Mouse (Mus musculus) embryo, embryonic 10 days (tissue): ENCODE data around the gene Tmem242.
A peak's percentile ranks its signal among the peaks of the same experiment; 100 is the strongest.

ENCODE experiments used
- DNase-seq: peaks from one replicate; pipeline ENCODE4 v3.0.0-alpha.2; 2015; ENCODE audit warnings: low spot score

Tmem242 gene

DNA sequence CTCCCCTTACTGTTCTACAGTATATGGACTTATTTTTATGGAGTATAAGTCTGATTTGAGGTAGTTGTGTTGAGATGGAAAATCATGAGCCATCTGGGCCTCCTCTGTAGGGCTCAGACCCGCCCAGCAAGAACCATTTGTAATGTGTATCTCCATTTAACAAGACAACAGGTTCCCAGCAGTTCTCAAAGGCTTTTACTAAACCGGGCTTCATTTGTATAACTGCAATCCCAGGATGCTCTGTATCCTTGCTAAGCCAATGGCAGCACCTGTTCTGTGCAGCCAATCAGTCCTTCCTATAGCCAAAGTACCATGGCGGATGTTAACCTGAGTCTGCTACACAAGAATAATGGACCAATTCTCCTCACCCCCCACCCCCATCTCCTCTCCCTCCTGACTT, 23.5 kb downstream of the Tmem242 start:
- no peak for DNase-seq

DNA sequence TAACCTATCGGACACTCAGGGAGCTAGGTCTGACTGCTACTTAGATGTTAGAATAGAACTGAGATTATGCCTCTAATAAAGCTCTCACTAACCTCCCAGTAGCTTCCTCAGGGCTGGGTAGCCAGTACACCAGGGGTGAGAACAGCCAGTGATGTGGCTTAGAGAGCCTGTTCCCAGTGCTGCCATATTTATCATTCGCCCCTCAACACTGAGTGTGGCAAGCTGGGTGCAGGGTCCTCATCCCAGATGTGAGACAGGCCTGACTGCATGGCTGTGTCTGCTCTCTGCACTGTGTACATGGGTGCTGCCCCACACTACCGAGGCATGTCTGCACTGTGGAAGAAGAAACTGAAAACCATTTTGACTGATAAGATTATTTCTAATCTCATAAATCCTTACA, 26.0 kb downstream of the Tmem242 start:
- DNase-seq, result no peak

DNA sequence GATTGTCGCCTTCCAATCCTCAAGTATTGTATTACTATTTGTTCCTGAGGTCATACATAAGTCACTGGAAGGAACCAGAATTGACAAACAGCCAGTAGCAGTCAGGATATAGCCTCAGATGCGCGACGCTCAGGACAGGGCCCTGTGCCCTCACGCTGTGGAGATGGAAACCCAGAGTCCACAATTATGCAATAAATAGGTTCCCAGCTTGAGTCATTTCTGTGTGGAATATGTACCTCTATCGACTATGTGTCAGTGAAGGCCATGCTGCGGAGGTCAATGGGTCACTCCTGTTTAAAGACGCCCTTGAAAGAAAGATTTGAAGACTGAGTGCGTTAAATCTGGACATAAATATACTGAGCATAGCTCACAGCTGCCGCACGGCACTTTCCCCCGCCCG, 26.7 kb downstream of the Tmem242 start:
- DNase-seq, result no peak

DNA sequence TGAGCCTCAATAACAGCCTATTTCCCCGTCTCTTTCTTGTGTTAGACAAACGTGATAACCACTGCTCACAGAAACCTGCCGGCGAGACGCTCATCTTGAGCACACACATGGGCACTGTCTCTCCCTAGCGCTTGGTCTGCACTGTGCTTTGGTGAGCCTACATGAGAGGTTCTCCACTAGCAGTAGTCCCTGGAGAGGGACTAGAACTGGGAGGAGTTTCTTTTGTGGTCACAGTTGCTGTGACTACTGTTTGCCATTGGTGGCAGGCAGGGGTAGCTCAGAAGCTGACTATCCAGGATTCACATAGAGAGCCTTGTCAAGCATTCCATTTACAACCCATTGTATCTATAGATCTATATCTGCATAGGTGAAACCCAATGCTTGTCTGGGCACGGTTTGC, 27.3 kb downstream of the Tmem242 start:
- DNase-seq, result no peak

DNA sequence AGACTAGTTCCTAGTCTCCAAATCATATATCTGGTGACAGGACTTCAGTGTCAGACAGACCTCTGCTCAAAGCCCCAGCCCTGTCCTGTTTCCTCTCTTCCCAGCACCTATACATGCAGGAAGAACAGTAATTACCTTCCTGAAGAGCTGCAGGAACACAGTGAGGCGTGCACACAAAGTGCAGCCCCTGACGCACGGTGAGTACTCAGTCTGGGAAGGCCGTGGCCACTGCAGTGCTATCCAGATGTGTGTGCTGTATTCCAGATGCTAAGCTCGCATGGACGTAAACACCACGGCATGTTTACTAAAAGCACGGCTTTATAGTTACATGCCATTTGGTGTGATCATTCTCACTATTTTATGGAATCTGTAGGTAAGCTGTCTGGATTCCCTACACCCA, 27.8 kb downstream of the Tmem242 start:
- no peak for DNase-seq

DNA sequence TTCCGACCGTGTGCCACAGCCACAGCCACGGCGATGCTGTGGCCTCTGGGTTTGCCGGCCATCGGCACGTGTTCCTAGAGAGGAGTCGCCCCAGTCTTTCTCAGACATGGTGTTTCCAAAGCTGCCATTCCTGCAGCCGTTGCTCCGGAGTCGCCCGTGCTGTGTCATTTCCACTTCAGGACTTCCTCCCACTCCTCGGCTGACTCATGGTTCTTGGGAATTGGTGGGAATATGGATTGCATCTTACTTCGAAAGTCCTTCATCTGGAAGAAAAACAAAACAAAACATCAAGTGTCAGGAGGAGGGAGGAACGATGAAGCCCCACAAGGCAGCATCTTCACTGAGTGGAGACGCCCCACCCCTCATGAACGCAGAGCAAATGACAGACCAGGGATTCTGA, 28.9 kb downstream of the Tmem242 start:
- no peak for DNase-seq

DNA sequence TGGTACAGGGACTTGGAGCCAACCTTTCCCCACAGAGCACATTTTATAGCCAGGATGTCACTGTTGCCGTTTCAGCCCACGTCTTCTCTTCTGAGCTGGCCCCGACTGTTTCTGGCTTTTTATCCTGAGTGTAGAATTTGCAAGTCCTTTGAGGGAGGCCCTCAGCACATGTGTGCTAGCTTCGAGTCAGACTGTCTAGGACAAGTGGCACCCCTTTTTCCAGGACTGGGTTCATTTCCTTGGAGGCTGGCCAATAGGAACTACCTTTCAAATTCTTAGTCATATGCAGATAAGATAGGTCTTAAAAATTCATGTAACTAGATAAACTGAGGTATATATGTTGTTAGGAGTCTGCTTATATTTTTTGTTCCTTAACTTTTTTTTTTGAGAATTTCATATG, 29.7 kb downstream of the Tmem242 start:
- no peak for DNase-seq

DNA sequence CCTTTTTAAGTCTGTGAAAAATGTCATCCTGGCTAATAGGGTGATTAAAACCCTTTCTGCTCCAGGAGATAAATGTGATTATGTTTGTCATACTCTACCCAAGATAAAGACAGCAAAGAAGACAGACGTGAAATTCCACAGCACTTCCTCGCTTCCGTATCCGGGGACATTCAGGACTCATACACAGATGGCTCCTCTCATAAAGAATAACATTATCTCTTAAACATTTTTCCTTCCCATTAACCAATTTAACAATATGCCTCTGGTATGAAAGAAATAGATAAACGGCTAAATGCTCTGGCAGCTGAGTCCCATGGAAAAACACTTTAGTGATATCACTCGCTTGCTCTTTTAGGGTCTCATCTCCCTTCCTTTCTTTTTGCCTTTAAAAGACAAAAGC, 33.0 kb downstream of the Tmem242 start:
- no peak for DNase-seq

DNA sequence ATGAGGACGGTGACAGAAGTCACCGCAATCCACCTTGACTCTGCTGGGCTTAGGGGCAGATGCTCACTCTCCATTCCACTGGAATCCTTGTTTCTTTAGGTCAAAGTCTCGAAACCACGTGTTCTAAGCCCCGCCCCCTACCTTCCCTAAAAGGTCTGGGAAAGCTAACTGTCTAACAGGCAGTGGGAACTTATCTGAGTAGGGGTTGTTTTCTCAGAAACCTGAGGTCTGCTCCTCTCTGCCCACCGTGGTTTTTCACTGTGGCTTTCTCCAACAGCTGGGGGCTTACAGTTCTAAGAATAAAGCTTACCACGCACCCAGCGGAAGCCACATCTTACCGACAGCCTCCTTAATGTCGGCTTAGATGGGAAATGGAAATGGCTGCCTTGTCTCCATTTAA, 33.5 kb downstream of the Tmem242 start:
- DNase-seq, result no peak

DNA sequence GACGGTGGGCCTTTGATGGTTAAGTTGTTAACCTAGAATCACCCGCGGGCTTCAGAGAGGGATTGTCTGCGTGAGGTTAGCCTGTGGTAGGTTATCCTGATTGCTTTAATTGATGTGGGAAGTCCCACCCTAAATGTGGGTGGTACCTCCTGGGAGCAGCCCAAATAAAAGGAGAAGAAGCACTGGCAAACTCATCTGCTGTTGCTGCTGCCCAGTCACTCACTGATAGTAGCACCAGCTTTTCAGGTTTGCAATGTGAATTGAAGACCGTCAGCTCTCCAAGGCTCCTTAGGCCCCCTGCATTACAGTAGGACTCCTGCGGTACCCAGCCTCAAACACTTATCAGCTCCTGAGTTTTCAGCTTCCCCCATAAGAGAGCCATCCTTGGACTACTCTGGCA, 36.2 kb downstream of the Tmem242 start:
- DNase-seq, result no peak

DNA sequence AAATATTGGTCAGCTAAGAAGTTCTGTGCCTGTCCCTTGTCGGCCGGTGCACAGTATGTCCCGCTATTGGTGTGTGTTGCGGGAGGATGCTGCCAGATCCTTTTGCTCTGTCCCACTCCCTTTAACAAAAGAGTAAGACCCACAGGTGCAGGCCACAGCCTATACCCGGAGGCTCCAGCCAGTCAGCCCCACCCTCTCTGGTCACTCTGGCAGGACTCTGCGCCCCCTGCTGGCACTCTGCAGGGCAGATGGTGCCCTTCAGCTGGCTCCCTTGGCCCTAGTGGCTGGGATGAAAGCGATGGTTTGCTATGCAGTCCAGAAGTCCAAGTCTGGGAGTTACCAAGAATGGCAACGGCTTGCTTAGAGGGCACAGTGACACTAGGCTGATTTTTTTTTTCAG, 37.4 kb downstream of the Tmem242 start:
- peak; percentile 91 for DNase-seq

DNA sequence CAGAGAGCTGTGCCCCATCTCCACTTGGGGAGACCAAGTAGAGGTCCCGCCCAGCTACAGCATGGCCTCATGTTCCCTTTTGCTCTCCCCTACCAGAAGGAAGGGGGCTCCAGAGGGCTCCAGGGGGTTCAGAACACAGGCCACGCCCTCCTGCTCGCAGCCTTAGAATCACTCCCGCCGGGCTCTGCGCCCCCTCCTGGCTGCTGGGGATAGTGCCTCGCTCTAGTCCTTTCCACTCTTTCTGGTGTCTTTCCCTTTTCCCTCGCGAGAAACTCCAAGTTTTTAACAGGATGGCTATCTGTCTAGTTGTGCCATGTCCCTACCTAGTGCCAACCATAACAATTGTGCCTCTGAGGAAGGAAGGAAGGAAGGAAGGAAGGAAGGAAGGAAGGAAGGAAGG, 38.0 kb downstream of the Tmem242 start:
- peak; percentile 76 for DNase-seq

DNA sequence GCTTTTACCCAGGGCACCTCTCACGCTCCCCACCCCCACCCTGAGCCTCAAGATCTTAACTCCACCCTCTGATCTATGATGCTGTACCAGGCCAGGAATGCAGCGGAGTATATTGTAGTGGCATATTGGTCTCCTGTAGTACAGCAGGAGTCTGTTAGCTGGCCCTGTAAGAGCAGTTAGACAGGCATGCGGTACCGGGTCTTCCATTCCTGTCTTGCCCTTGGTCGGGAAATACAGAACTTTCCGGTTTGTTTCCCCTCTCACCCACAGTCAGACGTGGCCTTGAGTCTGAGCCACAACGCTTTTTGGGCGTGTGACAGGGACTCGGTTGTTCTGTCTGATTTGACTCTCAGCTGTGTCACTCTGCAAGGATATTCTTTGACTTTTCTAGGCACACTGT, 38.8 kb downstream of the Tmem242 start:
- DNase-seq, result no peak

DNA sequence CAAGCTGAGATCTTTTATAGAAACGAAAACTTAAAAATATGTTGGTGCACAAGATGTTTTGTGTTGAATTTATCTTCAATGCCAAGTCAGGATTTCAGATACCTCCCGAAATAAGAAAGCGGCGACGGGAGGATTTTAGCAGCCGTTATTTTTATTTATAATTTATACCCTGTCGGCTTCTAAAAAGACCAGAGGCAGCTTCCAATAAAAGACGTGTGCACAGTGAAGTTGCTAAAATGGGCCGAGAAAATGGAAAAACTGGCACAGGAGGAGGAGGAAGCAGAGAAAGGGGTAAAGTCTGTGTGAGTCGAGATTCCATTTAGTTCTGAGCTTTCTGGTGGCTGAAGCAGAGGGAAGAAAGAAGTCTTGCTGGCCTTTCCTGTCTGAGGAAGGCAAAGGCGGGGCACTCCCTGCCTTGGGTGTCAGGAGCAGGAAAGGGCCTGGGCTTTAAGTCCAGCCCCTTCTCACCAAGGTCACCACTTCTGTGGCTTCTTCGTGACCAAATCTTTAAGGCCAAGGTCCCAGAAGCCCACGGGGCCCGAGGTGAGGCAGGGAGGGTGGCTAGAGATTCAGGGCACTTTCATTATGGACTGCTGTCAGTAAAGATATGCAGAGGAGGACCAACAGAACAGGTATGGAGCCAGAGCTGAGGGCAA, 39.5 kb downstream of the Tmem242 start:
- no peak for DNase-seq

DNA sequence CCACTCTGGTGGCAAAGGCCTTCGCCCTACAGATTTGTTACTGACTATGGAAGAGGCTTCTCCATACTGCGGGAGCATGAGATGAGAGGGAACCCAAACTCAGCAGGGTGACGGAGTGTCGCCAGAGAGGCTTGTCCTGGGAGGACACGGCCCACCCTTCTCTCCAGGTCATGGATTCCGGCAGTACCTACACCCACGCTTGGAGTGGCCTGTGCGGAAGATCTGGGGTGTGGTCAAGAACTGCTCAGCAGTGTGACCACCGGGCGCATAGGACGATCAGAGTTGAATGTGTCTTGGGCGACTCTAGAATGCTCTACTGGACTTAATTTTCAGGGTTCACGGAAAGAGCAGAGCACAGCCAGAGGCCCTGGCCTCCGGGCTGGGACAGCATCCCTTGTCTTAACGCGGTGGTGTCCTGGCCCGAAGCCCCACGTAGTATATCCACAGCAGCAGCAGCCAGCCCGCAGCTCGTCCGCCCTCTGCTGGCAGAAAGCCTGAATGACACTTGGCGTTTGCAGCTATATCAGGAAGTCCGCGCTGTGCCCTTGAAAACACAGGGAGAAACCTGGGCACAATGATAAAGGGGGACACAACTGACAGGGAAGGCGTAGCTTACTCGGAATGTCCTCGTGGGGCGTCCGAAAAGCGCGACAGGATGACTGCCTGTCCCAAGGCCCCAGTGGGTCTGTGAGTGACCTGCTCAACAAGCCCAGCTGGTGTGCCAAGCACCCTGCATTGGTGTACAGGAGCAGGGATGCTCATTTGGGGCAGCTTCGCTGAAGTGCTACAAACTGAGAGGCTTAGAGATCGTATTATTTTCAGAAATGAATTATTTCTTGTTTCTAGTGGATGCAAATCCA, 42.7 kb downstream of the Tmem242 start:
- DNase-seq, result peak; percentile 95

DNA sequence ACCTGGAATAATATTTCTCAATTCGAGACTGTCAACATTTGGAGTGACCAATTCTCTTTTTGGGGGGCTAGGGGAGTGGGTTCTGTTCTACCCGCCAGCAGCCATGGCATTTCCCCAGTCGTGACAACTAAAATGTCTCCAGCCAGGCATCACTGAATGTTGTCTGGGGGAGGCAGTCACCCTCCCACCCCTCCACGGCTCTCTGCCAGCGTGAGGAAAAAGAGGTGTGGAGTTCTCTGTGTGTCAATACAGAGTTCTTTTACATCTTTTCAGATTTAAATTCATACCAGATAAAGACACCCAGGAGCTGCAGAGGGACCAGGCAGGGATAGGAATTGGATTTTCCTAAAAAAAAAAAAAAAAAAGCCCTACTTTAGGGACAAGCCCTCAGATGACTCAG, 43.8 kb downstream of the Tmem242 start:
- no peak for DNase-seq

DNA sequence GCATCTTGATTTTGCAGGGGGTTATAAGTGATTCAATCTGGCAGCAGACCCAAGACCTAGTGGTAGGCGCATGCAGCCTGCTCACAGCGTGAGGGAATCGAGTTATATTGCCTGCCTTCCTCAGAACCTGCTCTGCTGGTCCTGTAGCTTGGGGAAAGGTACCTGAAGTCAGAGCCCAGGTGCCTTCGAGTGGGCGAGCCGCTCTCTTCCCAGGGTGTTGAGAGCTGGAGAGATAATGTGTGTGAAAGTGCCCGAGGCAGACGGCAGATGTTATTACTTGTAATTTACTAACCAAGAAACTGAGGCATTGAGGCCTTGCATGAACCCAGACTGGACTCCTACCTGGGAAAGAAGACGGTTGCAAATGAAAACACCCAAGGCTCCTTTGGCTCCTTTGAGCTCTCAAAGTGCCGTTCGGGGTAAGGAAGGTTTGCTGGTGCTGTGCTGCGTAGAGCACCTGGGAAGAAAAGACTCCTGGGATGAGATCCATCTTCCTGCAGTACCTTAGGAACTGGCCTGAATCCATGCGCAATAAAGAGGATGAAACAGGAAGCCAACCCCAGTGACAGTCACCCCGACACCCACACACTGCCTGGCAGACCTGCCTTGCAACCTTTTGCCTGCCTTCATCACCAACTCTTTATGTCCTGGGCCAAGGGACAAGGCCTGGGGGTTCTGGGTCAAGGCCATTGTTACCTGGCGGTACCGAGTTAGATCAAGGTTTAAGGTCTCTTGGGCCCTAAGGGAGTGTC, 44.4 kb downstream of the Tmem242 start:
- DNase-seq, result no peak

DNA sequence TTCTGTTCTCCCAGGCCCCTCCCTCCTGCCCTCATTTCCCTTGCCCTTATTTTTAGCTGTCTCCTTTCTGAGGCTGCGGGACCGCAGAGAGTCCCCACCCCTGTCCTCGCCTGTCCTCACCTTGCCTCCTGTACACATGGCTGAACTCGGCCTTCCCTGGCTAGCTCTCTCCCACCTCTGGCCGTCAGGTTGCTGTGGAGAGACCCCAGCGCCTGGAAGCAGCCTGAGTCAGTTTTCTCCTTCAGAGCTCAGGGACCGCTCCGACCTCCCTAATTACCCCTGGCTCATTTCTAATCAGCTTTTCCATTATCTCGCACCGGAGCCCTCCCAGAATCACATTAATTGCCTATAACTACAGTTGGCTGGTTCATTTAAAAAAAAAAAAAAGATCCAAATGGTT, 49.4 kb downstream of the Tmem242 start:
- DNase-seq, result no peak

DNA sequence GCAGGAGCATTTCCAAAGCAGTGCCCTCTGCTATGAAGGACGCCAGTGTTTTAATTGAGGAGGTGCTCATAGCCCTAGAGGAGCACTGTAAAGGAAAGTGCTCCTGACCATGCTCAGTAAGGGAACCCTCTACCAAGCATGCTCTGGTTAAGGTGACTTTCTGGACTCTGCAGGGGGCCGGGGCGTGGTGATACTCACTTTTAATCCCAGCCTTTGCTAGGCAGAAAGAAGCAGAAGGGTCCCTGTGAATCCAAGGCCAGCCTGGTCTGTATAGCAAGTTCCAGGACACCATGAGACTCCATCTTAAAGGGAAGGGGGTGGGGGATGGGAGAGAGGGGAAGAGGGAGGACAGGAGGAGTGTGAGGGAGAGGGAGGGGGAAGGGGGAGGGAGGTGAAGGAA, 51.7 kb downstream of the Tmem242 start:
- no peak for DNase-seq

DNA sequence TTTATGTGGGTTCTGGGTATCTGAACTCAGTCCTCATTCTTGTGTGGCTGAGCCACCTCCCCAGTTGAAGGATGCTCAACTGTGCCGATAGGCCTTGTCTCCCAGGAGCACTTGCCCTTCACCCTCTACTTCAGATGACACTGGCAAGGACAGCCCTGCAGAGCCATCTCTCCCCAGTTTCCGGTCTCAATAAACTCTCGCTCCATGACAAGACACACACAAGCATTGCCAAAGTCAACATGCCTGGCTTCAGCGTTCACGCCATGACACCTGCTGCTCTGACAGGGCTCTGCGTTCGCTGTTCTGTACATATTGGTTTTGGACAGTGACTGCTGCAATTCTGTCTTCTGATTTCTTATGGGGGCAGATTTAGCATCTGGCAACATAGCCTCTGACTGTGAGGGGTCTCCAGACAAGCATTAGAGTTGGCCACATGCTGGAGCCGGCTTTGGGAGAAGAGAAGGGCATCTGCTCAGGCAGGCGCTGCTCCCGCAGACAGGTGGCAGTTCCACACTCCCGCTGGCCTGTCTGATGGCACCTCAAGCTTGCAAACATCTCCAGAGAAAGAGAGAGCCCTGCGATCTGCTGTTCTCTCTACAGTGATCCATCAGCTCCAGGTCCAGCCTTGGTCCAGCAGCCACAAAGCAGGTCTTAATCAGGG, 53.0 kb downstream of the Tmem242 start:
- no peak for DNase-seq

DNA sequence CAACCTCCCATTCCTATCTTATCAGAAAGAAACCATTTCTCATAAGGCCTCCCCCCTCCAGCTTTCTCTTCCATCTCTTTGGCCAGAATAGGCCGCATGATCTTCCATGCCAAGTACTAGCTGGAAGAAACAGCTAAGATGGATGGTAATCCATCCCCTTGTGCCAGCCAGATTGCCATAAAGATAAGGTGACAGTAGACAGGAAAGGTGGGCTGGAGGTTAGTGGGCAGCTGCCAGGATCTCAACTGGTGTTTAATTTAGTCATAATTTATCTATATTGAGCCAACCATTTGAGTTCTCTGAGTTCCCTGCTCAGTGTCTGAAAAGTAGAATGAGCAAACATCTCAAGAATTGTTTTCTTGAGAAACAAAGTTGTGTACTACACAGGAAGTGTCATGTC, 54.4 kb downstream of the Tmem242 start:
- DNase-seq, result no peak

DNA sequence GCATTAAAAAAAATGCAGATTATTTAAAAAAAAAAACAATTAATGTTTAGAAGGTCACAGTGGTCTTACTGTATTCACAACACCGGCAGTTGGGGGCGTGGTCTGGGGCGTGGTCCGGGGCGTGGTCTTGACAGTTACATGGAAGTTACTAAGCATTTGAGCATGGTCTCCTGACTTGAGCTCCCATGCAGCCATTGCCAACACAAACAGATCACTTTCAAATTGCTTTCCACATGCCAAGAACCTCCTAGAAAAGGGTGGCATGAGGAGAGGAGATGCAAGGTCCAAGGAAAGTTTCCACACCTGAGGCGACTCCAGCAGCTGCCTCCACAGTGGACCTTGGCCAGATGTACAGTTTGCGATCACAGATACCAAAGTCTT, 62.1 kb downstream of the Tmem242 start:
- DNase-seq, result no peak
